Mouse (Mus musculus): ENCODE data around the gene Bsn. TPM values are rescaled to one million over a fixed set of nuclear protein-coding genes. Genes with fewer than 3 reads are reported as not detected.
"Not testable (repeated sequence)": the region's sequence is repeated elsewhere in the genome, so short reads cannot be mapped to it uniquely, and the experiment has no call there.

The Bsn gene
- polyA plus RNA-seq, 1 experiment, result 0.24 TPM

DNA sequence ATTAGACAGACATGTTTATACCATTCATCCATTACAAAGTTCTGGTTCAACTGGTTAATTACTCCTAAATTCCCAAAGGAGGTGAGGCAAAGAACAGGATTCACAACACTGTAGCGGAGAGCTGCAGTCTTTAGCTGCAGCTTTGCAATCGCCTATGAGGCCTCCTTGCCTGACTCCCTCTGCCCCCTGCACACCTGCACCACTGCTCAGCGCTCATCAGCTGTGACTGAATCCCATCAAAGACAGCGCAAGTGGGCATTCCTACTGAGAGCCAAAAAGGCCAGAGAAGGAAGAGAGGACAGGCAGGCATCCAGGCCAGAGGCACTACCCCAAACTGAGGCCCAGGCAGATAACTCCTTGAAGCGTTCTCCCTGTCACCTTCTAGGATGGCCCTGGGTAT lies 42.6 kb downstream of the Bsn start:
- no peak overlapping the region for H3K4me3 ChIP-seq (ENCODE audit: insufficient read depth, low read depth, low read length)
- H3K27ac ChIP-seq (replicated peaks; ENCODE audit: low read depth, low read length), result no peak overlapping the region
- H3K4me1 ChIP-seq (ENCODE audit: control insufficient read depth, insufficient read depth, insufficient read length, low read length), result no peaks in the 10 kb centered on the region

DNA sequence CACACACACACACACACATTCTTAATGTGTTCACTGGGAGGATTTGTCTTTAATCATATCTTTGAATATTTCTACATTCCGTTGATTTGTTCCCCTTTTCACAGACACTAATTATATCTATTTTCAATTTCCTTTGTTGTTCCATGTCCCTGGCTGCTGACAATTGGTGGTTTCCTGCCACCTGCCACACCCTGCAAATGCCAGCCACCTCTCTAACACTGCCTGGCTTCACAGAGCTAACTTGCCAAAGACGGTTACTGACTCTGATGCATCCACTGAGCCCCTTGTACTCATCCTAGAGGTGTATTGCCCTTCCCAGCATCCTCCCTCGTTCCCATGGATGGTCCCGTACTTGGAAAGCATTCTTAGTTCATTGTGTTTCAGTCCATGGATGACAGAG lies 43.7 kb downstream of the Bsn start:
- no peaks in the 10 kb centered on the region for H3K4me1 ChIP-seq (ENCODE audit: control insufficient read depth, insufficient read depth, insufficient read length, low read length)
- no peak overlapping the region for H3K27ac ChIP-seq (replicated peaks; ENCODE audit: low read depth, low read length)
- no peak overlapping the region for H3K4me3 ChIP-seq (ENCODE audit: insufficient read depth, low read depth, low read length)

DNA sequence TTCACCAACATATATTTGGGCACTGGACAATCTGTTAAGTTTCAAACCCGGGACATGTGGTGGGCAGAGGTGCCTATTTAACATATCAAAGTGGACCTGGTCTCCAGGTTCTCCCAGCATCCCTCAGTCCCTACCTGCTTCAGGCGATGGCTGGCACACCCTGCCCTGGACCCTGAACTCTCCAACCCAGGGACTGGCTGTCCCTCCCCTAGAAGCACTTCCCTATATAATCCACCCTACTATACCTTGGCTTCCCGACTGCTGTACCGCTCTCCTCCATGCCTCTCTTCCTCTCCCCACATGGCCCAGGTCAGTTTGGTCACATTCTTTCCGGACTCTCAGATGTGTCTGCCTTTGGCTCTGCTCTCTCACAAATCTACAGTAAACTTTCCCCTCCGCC lies 44.4 kb downstream of the Bsn start:
- Histone ChIP-seq H3K4me3 (ENCODE audit: insufficient read depth, low read depth, low read length) (no peak overlapping the region), H3K27ac (replicated peaks; ENCODE audit: low read depth, low read length) (no peak overlapping the region)

DNA sequence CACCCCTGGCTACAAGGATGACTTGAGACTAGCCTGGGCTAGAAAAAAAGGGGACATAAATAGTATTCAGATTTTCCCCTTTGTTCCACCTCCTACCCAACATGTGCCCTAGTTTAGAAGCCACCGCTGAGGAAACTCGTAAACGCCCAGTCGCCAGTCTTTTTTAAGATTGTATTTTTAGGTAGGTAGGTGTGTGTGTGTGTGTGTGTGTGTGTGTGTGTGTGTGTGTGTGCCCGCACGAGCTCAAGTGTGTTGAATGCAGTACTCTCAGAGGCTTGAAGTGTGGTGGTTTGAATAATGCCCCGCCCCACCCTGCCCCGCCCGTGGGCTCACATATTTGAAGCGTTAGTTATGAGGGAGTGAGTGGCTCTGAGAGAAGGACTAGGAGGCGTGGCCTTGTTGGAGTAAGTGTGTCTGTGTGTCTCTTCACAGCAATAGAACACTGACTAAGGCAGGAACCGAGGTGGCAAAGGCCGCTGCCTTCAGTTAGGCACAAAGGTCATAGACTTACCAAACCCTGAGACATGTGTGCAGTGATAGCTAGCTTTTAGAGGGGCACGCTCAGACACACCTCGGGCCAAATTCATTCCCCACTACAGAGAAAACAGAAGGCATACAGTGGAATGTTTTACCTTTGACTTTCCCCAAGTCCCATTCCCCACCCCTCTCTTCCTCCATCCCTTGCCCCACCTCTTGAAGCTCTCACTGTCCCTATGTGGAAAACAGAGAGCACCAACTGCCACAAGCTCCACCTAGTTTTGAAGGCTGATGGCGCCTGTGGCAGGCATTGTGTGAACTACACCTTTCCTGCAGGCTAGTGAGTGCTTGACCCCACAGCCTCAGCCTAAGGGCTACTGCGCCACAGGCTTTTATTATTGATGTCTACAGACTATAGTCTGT lies 45.6 kb downstream of the Bsn start:
- Histone ChIP-seq H3K27ac (replicated peaks; ENCODE audit: low read depth, low read length) (no peak overlapping the region), H3K4me3 (ENCODE audit: insufficient read depth, low read depth, low read length) (no peak overlapping the region), H3K4me1 (ENCODE audit: control insufficient read depth, insufficient read depth, insufficient read length, low read length) (no peaks in the 10 kb centered on the region)

More for the DNA sequence above, 44.4 kb downstream of the Bsn start:
- no peaks in the 10 kb centered on the region for H3K4me1 ChIP-seq (ENCODE audit: control insufficient read depth, insufficient read depth, insufficient read length, low read length)

DNA sequence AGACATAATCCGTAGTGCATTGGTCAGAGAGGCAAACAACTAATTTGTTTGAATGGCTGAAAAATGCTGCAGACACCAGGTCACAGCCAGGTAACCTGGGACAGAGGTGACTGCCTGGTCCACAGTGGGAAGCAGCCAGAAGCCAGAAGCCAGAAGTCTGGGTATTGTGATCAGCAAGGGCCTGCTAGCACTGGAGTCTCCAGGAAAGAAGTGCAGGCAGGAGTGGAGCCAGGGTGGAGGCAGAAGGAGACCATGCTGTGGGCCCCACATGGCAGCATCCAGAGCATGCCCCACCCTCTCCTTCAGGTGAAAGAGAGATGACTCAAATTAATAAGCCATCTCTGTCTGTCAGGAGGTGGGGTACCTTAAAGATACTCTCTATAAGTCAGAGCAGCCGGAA lies 46.7 kb downstream of the Bsn start:
- Histone ChIP-seq H3K4me1 (ENCODE audit: control insufficient read depth, insufficient read depth, insufficient read length, low read length) (no peaks in the 10 kb centered on the region), H3K27ac (replicated peaks; ENCODE audit: low read depth, low read length) (no peak overlapping the region)

DNA sequence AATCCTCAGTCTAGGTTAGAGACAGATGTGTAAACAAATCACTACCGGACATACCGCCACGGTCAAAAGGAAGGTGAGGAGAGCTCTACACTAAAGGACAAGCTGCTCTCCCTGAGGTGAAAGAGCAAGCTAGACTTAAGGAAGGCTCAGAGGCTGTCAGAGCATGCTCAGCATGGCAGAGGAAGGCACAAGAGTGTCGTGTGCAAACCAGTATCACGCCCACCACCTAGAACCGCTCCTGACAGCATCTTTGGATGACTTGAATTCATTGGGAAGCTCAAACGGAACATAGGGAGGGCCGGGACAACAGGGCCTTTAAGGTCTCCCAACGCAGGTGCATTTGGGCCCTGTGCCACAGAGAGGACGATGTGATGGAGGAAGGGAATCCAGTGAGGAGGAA lies 48.8 kb downstream of the Bsn start:
- Histone ChIP-seq H3K4me1 (ENCODE audit: control insufficient read depth, insufficient read depth, insufficient read length, low read length) (no peaks in the 10 kb centered on the region), H3K27ac (replicated peaks; ENCODE audit: low read depth, low read length) (no peak overlapping the region), H3K4me3 (ENCODE audit: insufficient read depth, low read depth, low read length) (no peak overlapping the region)

More for the DNA sequence above, 46.7 kb downstream of the Bsn start:
- H3K4me3 ChIP-seq (ENCODE audit: insufficient read depth, low read depth, low read length), result no peak overlapping the region

DNA sequence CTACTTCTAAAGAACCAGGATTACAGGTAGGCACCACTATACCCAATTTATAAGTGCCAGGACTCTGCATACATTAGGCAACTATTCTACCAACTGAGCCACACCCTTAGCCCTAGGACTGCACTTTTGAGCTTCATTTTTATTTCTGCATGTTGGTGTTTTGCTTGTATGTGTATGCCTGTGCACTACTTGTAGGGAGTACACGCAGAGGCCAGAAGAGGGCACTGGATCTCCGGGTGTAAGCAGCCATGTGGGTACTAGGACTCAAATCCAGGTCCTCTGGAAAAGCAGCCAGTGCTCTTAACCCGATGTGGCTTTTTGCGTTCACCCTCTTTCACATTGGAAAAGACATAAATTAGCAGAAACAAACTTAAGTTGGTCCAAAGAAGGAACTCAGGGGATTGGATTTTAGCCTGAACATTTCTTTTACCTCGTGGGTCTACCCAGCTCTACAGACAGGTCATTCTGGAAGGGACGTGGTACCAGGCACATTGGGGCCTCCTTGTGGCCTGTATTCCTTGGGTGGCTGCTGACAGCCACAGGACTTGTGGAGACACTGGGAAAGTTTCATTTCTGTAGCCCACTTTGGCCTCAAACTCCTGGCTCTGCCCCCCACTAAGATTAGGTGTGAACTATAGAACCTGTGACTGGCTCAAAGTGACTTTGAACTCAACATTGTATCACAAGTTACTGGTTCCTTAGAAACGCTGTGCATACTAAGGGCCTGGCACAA lies 50.1 kb downstream of the Bsn start:
- H3K27ac ChIP-seq (replicated peaks; ENCODE audit: low read depth, low read length), result no peak overlapping the region
- no peaks in the 10 kb centered on the region for H3K4me1 ChIP-seq (ENCODE audit: control insufficient read depth, insufficient read depth, insufficient read length, low read length)
- H3K4me3 ChIP-seq (ENCODE audit: insufficient read depth, low read depth, low read length), result no peak overlapping the region

DNA sequence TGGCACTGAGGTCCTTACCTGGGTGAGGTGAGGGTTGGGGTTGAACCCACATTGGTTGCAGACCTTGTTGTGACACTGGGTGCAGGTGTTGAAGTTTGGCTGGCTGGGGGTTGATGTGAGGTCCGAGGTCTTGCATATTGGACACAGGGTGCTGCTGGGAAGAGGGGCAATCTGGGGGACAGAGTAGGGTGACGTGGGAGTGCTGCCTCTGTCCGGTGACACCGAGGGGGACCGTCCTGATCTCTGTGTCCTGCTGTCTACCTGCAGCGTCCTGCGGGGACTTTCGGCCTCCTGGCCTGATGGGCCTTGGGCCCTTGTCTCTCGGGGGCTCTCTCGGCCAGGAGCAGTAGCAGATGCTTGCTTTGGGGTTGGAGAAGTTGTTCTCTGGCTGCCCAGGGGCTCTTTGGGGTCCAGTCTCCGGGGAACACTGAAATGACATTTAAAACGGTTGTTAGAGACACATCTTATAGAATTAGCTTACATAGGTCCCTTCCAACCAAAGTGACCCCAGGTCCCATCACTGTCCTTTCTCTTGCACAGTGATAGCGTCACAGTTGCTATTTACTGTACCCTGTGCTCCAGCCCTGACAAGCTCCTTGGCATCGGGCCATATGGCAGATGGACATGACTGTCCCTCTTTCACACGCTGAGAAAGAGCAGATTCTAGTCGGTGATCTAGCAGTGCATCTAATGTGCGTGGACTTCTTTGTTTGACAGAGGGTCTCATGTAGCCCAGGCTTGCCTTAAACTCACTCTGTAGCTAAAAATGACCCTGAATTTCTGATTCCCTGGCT lies 50.8 kb downstream of the Bsn start:
- H3K4me3 ChIP-seq (ENCODE audit: insufficient read depth, low read depth, low read length), result no peak overlapping the region
- H3K4me1 ChIP-seq (ENCODE audit: control insufficient read depth, insufficient read depth, insufficient read length, low read length), result no peaks in the 10 kb centered on the region
- H3K27ac ChIP-seq (replicated peaks; ENCODE audit: low read depth, low read length), result no peak overlapping the region

DNA sequence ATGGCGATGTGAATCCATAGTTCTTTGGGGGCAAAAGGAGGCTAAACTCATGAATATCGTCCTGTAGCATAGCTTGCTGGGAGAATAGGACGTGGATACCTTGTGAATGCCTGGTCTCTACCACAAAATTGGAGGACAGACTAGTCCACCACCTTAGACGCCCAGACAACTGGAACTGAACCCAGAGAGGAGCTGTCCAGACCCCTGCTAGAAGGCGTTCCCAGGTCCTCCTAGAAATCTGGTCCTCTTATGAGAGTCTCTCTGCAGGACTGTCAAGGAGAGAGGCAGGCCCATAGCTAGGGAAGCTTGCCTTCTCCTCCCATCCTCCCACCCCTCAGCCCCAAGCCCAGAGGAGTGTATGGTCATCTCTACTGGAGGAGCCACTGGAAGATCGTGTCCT lies 52.1 kb downstream of the Bsn start:
- no peaks in the 10 kb centered on the region for H3K4me1 ChIP-seq (ENCODE audit: control insufficient read depth, insufficient read depth, insufficient read length, low read length)
- H3K4me3 ChIP-seq (ENCODE audit: insufficient read depth, low read depth, low read length), result no peak overlapping the region
- no peak overlapping the region for H3K27ac ChIP-seq (replicated peaks; ENCODE audit: low read depth, low read length)

DNA sequence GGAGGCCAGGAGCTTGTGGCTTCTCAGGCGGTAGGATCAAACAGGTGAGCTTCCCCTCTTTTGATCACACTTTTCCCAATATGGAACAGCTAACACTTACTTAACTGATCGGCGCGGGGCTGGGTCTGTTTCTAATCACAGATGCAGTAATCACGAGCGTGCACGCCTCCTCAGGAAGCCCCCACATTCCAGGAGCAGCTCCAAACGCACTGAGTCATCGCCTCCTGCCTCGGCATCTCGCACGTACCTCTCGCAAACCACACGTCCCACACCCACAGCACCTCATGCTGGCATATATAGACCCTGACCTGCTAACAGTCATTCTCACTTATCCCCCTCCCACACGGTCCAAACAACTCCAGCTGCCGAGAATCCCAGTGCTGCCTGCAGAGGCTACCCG lies 52.7 kb downstream of the Bsn start:
- H3K27ac ChIP-seq (replicated peaks; ENCODE audit: low read depth, low read length), result no peak overlapping the region
- no peak overlapping the region for H3K4me3 ChIP-seq (ENCODE audit: insufficient read depth, low read depth, low read length)
- H3K4me1 ChIP-seq (ENCODE audit: control insufficient read depth, insufficient read depth, insufficient read length, low read length), result no peaks in the 10 kb centered on the region

DNA sequence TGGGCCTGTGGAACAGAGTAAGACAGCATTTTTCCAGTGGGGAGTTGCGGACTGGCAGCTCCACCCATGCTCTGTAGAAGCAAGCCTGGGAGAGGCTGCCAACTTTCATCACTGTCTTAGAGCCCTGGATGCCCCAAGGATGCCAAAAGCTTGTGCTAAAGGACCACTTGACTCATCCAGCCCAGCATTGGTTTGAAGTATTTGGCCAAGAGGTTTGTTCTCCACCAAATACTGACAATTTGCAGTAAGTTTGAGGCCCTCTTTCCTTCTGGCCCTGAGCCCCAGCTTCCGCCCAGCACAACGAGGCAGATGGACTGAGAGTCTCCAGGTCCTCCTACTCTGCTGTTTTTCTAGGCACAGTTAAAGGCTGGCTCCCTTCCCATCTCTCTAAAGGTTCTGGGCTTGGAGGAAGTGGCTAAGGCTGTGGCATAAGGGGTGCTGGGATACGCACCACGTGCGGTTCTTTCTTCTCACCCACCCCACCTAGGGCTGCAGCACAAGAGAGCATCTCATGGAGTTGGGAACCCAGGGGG lies 53.2 kb downstream of the Bsn start:
- Histone ChIP-seq H3K27ac (replicated peaks; ENCODE audit: low read depth, low read length) (no peak overlapping the region), H3K4me1 (ENCODE audit: control insufficient read depth, insufficient read depth, insufficient read length, low read length) (no peaks in the 10 kb centered on the region), H3K4me3 (ENCODE audit: insufficient read depth, low read depth, low read length) (no peak overlapping the region)

DNA sequence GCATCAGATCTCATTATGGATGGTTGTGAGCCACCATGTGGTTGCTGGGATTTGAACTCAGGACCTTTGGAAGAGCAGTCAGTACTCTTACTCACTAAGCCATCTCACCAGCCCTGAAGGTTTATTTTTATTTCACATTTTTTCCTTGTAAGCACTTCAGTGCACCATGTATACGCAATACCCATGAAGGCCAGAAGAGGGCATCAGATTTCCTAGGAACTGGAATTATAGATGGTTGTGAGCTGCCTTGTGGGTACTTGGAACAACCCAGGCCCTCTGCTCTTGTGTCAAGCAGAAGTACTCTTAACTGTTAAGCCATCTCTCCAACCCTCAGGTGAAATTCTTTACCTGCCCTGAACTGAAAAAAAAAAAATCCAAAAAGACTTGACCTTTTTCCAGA lies 54.0 kb downstream of the Bsn start:
- no peak overlapping the region for H3K4me3 ChIP-seq (ENCODE audit: insufficient read depth, low read depth, low read length)
- H3K4me1 ChIP-seq (ENCODE audit: control insufficient read depth, insufficient read depth, insufficient read length, low read length), result no peaks in the 10 kb centered on the region
- no peak overlapping the region for H3K27ac ChIP-seq (replicated peaks; ENCODE audit: low read depth, low read length)

DNA sequence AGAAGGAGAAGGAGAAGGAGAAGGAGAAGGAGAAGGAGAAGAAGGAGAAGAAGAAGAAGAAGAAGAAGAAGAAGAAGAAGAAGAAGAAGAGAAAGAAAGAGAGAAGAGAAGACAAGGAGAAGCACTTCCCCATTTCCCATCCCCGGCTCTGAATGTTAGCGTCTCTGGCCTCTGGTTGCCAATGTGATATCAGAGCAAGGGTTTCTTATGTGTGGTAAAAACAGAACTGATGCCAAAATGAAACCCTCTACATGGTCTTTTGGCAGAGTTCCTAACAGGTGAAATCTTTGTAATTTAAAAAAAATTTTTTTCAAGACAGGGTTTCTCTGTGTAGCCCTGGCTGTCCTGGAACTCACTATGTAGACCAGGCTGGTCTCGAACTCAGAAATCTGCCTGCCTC lies 54.5 kb downstream of the Bsn start:
- H3K27ac ChIP-seq (replicated peaks; ENCODE audit: low read depth, low read length); H3K4me1 ChIP-seq (ENCODE audit: control insufficient read depth, insufficient read depth, insufficient read length, low read length); H3K4me3 ChIP-seq (ENCODE audit: insufficient read depth, low read depth, low read length): not testable (repeated sequence)

DNA sequence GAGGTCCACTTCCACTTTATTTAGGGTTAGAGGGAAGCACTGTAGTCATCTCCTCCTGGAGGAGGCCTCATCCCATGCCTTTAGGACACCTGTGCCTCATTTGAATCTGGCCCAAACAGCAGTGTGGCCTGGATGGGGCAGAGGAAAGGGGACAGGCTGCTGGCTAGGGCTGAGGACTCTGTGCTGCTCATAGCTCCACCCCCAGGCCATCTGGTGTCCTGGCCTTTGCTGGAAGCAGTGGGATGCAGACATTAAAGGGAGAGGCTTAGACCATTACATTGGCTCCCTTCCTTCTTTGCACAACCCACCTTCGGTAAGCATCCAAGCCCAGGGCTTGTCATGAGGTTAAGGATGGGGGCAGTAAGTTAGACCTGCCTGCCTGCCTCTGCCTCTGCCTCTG lies 56.7 kb downstream of the Bsn start:
- Histone ChIP-seq H3K27ac (replicated peaks; ENCODE audit: low read depth, low read length) (no peak overlapping the region), H3K4me3 (ENCODE audit: insufficient read depth, low read depth, low read length) (no peak overlapping the region), H3K4me1 (ENCODE audit: control insufficient read depth, insufficient read depth, insufficient read length, low read length) (no peaks in the 10 kb centered on the region)

DNA sequence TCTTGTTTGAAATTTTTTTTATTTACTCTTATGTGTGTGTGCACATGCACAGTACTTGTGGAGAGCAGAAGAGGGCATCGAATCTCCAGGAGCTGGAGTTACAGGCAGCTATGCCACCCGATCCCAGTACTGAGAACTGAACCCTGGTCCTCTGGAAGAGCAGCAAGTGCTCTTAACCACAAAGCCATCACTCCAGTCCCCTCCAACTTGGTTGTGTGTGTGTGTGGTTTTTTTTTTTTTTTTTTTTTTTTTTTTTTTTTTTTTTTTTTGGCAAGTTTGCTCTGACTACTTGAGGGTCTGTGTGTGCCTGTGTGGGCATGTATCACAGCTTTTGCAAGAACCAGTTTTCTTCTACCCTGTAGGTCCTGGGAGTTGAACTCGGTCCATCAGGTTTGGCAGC lies 57.8 kb downstream of the Bsn start:
- no peak overlapping the region for H3K27ac ChIP-seq (replicated peaks; ENCODE audit: low read depth, low read length)
- H3K4me3 ChIP-seq (ENCODE audit: insufficient read depth, low read depth, low read length), result no peak overlapping the region
- H3K4me1 ChIP-seq (ENCODE audit: control insufficient read depth, insufficient read depth, insufficient read length, low read length), result no peaks in the 10 kb centered on the region
